Mouse (Mus musculus) bone marrow macrophage, adult 2 months (primary cell): ENCODE results near the gene Tnrc18.

Experiments used
- CTCF ChIP-seq: IDR thresholded peaks from 2 replicates; pipeline ENCODE4 v1.5.1; 2012; ENCODE audit warnings: low read depth, mild to moderate bottlenecking, low read length, moderate library complexity
- POLR2A ChIP-seq: IDR thresholded peaks from 2 replicates; pipeline ENCODE4 v1.6.1; 2012; ENCODE audit warnings: mild to moderate bottlenecking, low read depth, low read length, borderline replicate concordance

GRCm38 (mm10) chr5:142723520-142724133 is 93.8 kb downstream of the Tnrc18 start:
- peak; percentile 64 for TF ChIP-seq CTCF
- no peak for TF ChIP-seq POLR2A
